Mouse (Mus musculus) forebrain, embryonic 12.5 days (tissue): ENCODE measurements around the gene Gtpbp4. TPM values are rescaled to one million over a fixed set of nuclear protein-coding genes. Genes with fewer than 3 reads are reported as not detected.
A peak's percentile ranks its signal among the peaks of the same experiment; 100 is the strongest.

Experiments
- ATAC-seq: fragments of 200-750 bp; cut with Nextera tagmentation; 2 replicates; pipeline ENCODE4 v1.8.0; 2017; ENCODE audit warnings: moderate TSS enrichment; ENCODE audit not compliant: low FRiP score
- H3K27ac ChIP-seq: fragments of 300-500 bp; sonication (generic); 2 replicates; pipeline ENCODE4 v1.5.1; 2016; ENCODE audit warnings: mild to moderate bottlenecking
- H3K27me3 ChIP-seq: fragments of 300-500 bp; sonication (generic); 2 replicates; pipeline ENCODE4 v1.6.1; 2016; ENCODE audit warnings: mild to moderate bottlenecking
- H3K36me3 ChIP-seq: fragments of 300-500 bp; sonication (generic); replicated peaks from 2 replicates; pipeline ENCODE4 v1.6.1; 2016; ENCODE audit warnings: mild to moderate bottlenecking
- H3K4me1 ChIP-seq: fragments of 300-500 bp; sonication (generic); 2 replicates; pipeline ENCODE4 v1.6.1; 2016
- H3K4me2 ChIP-seq: fragments of 300-500 bp; sonication (generic); 2 replicates; pipeline ENCODE4 v1.6.1; 2016; ENCODE audit warnings: mild to moderate bottlenecking, moderate library complexity
- H3K4me3 ChIP-seq: fragments of 300-500 bp; sonication (generic); replicated peaks from 2 replicates; pipeline ENCODE4 v1.5.1; 2016; ENCODE audit warnings: mild to moderate bottlenecking
- H3K9ac ChIP-seq: fragments of 300-500 bp; sonication (generic); 2 replicates; pipeline ENCODE4 v1.6.1; 2016; ENCODE audit warnings: mild to moderate bottlenecking
- H3K9me3 ChIP-seq: fragments of 300-500 bp; sonication (generic); 2 replicates; pipeline ENCODE4 v1.6.1; 2016
- WGBS: fragments of 180-500 bp; shearing (Covaris S2); methylation state at CpG from one replicate; pipeline ENCODE4 v1.1.7; 2016; 5-methylcytosine and 5-hydroxymethylcytosine counted together
- polyA plus RNA-seq: library from polyadenylated mRNA; unstranded; fragments of >200 nt; fragmentation: Nextera tagmentation; extraction: Ambion mirVana; gene quantifications from 2 replicates; pipeline ENCODE4 v1.2.1, GENCODE M21; 2016

Gtpbp4 gene
- polyA plus RNA-seq, result 88.1 and 96.2 TPM in 2 replicates

DNA sequence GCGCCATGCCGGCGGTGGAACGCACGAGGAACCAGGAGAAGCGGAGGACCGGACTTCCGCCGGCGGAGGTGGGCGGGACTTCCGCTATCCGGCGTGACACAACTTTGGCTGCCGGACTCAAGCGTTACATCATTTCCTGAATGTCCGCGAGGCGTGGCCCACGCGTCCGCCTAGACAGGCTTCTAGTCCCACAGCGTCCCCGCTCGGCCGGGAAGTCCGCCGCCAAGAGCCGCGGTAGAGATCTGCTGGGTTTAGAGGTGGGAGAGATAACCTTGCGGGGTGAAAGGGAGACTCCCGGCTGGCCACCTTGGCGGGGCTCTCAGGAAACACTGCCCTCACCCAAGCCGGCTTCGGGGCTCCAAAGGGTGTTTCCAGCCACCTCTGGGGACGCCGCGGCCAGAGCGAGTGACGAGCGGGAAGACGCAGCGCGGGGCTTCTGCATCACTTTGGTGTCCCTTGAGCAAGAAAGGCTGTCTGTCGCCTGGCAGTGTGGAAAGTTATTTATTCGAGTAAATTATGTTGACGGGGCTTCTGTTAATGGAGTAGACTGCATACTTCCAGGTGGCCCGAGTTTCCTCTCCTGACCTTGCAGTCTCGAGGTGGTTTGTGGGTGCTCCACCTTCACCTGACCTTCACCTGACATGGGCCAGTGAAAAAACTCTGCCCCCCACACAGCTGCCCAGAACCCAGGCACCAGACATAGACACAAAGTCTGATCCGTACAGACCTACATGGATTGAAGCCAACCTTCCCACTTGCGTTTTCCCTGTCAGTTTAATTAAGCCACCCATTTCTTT, at the start of gene Gtpbp4:
TSS of gene Gtpbp4 (minus strand) at position 94 of the 797 bp plus-strand sequence.
- H3K36me3 ChIP-seq, result peaks cover 2% of the 10 kb centered on the region; the same call in 1 of the 2 replicates
- peak within 1 kb of the TSS; percentile 95 for H3K4me3 ChIP-seq
- peak; percentile 98 for ATAC-seq
- H3K4me1 ChIP-seq, result peaks cover 20% of the 10 kb centered on the region
- H3K9ac ChIP-seq, result peak within 1 kb of the TSS; percentile 84
- no peaks in the 10 kb centered on the region for H3K27me3 ChIP-seq
- H3K4me2 ChIP-seq, result peak within 1 kb of the TSS; percentile 74
- no peaks in the 10 kb centered on the region for H3K9me3 ChIP-seq
- peak within 1 kb of the TSS; percentile 27; the same call in 1 of the 2 replicates for H3K27ac ChIP-seq
- WGBS, result 1% methylated on average over 51 of the region's 51 CpGs

DNA sequence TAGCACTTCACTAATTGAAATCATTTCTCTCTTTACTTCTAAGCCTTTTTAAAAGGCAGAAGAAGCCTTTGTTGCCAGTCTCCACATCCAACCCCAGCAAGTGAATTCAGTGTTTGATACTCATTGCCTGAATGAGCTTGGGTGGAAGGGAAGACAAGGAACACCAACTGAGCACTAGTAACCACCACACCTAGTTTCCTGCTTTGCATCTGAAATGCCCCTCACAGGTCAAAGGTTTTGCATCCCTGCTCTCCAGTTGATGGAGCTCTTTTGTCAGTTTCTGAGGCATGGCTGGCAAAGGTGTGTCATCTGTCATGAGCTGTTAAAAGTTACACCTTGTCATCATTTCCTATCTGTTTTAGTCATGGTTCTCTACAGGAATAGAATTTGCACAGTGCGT, 48.8 kb upstream of the Gtpbp4 start:
- Histone ChIP-seq H3K27me3 (no peaks in the 10 kb centered on the region), H3K4me2 (no peak overlapping the region), H3K4me3 (no peak overlapping the region), H3K4me1 (no peaks in the 10 kb centered on the region), H3K9me3 (no peaks in the 10 kb centered on the region), H3K36me3 (no peaks in the 10 kb centered on the region), H3K27ac (no peak overlapping the region), H3K9ac (no peak overlapping the region)
- WGBS, result 97% methylated on average over 1 of the region's 1 CpGs
- no peak for ATAC-seq

DNA sequence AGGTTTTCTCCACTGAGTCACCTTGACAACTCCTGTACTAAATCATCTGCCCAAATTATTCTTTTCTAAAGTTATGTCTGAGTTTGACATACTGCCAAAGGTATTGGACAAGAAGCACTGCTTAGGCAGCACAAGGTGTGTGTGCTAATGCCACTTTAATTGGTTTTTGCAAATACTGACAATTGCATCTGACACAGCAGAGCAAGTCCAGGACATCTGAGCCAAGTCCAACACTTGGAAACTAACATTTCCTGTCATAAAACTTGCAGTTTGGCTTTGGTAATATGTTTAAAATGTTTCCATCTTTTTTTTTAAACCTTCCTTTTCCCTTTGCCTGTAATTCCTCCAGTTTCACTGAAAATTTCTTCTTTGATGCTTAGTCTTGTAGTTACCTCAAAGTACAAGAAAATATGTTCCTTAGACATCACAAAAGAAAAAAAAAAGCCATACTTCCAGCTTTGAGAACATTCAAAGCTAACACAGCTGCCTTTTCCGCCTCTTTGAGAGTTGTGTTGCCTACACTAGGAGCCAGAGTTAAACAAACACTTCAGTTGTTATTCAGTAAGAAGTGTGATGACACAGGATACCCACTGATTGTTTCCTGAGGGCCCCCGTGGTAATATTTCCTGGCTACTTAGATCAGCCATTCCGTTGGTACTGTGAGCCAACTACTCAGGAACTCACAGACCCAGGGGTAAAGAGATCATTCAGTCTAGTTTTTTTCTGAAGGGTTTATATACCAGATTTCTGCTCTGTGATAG, 47.6 kb upstream of the Gtpbp4 start:
- Histone ChIP-seq H3K9ac (no peak overlapping the region), H3K27me3 (no peaks in the 10 kb centered on the region), H3K27ac (no peak overlapping the region), H3K4me3 (no peak overlapping the region), H3K4me2 (no peak overlapping the region), H3K9me3 (no peaks in the 10 kb centered on the region), H3K4me1 (no peaks in the 10 kb centered on the region), H3K36me3 (no peaks in the 10 kb centered on the region)
- WGBS, result 65% methylated on average over 3 of the region's 3 CpGs
- no peak for ATAC-seq

DNA sequence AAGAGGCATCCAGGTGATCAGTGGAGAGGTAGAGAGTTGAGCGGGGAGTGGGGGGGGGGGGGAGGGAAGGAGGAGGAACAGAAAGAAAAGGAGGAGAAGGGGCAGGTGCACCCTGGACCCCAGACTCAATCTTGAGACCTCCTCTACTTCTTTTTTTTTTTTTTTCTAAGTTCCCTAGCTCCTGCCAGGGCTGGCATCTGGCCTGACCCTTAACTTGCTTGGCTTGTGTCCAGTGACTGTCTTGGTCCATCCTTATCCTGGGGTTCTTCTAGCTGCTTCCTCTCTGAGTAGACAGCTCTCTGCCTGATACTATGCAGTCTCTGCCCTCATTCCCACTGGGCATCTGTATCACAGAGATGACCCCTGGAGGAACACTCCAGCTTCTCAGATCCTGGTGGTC, 44.7 kb upstream of the Gtpbp4 start:
- Histone ChIP-seq H3K4me2 (no peak overlapping the region), H3K9me3 (no peaks in the 10 kb centered on the region), H3K4me1 (no peaks in the 10 kb centered on the region), H3K27me3 (no peaks in the 10 kb centered on the region), H3K9ac (no peak overlapping the region), H3K4me3 (no peak overlapping the region), H3K36me3 (no peaks in the 10 kb centered on the region), H3K27ac (no peak overlapping the region)
- ATAC-seq, result no peak
- 71% methylated on average over 1 of the region's 1 CpGs for WGBS

DNA sequence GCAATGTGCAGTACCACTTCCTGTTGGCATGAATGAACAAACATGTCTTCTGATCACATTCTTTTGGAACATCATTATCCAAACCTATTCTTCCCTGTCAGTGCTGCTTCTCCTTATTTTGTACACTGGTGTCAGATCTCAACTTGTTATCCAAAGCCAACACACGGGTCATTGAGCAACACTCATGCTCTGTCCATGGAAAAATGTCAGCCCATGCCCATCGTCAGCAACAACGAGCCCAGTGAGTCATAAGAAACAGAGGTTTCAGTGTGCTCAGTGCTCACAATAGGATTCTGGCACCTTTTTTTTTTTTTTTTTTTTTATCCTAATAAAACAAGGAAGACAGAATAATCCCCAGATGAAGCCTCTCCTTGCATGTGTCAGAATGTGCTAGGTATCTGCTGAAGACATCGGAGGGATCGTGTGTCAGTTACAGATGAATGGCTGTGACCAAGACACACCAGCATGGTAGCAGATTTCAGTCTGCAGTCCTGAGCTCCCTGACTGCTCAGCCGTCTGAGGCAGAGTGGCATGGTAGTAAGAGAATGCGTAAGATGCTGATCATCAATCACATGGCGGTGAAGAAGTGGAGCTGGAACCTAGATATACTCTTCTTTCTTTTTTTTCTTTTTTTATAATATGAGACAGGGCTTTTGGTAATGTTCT, 36.2 kb upstream of the Gtpbp4 start:
- 83% methylated on average over 8 of the region's 8 CpGs for WGBS
- Histone ChIP-seq H3K9ac (no peak overlapping the region), H3K9me3 (no peaks in the 10 kb centered on the region), H3K4me3 (no peak overlapping the region), H3K4me1 (no peaks in the 10 kb centered on the region), H3K36me3 (no peaks in the 10 kb centered on the region), H3K27me3 (no peaks in the 10 kb centered on the region), H3K4me2 (no peak overlapping the region), H3K27ac (no peak overlapping the region)
- no peak for ATAC-seq

DNA sequence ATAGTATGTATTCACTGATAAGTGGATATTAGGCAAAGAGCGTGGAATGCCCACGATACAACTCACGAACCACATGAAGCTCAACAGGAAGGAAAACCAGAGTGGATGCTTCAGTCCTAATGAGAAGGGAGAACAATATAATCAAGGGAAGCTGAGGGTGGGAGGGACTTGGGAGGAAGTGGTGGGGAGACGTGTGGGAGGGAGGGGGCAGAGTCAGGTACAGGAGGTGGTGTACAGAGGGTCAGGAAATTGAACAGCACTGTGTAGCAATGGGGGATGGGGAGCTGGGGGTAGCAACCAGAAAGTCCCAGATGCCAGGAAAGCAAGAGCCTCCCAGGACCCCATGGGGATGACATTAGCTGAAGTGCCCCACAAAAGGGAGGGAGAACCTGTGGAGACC, 34.5 kb upstream of the Gtpbp4 start:
- no peaks in the 10 kb centered on the region for H3K9me3 ChIP-seq
- ATAC-seq, result no peak
- H3K4me3 ChIP-seq, result no peak overlapping the region
- no peaks in the 10 kb centered on the region for H3K4me1 ChIP-seq
- 86% methylated on average over 4 of the region's 4 CpGs for WGBS
- no peaks in the 10 kb centered on the region for H3K36me3 ChIP-seq
- no peaks in the 10 kb centered on the region for H3K27me3 ChIP-seq
- H3K4me2 ChIP-seq, result no peak overlapping the region
- no peak overlapping the region for H3K9ac ChIP-seq
- no peak overlapping the region for H3K27ac ChIP-seq

DNA sequence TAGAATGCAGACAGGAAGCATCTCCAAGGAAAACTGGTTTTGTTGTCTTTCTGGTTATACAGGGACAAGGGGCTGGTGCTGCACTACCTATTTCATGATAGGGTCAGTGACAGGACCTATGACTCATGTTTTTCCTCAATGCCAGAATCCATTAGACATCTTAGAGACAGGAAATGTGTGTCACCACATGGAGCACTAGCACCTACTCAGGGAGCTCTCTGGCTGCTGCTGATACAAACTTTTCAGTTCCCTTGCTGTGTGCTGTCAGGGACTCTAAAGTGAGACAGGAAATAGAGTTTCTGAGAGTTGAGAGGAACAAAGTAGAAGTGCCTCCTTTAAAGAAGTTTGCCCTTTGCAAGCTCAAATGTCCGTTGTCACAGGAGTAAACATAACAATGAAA, 31.4 kb upstream of the Gtpbp4 start:
- H3K9ac ChIP-seq, result no peak overlapping the region
- no peaks in the 10 kb centered on the region for H3K4me1 ChIP-seq
- no peak overlapping the region for H3K27ac ChIP-seq
- H3K27me3 ChIP-seq, result no peaks in the 10 kb centered on the region
- H3K9me3 ChIP-seq, result no peaks in the 10 kb centered on the region
- no peak for ATAC-seq
- H3K36me3 ChIP-seq, result no peaks in the 10 kb centered on the region
- H3K4me3 ChIP-seq, result no peak overlapping the region
- WGBS, result 86% methylated on average over 1 of the region's 1 CpGs
- H3K4me2 ChIP-seq, result no peak overlapping the region

DNA sequence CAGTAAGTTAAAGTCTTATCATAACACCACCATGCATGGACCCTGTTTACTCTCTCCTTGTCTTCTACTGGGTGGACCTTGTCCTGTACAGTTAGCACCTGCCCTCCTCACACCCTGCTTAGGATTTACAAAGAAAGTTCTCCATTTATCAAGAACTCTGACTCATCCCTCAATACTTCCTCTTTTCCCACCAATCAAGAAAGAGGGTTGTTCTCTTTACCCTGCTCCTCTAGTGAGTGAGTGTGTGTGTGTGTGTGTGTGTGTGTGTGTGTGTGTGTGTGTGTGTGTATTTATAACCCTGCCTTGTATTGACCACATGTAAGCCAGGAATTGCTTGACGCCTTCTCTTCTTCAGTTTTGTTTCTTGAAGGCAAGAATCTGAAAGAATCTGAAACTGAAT, 26.7 kb upstream of the Gtpbp4 start:
- Histone ChIP-seq H3K4me2 (no peak overlapping the region), H3K4me3 (no peak overlapping the region), H3K4me1 (no peaks in the 10 kb centered on the region), H3K27ac (no peak overlapping the region), H3K36me3 (no peaks in the 10 kb centered on the region), H3K9ac (no peak overlapping the region), H3K9me3 (no peaks in the 10 kb centered on the region), H3K27me3 (no peaks in the 10 kb centered on the region)
- no peak for ATAC-seq
- WGBS, result 94% methylated on average over 1 of the region's 1 CpGs

DNA sequence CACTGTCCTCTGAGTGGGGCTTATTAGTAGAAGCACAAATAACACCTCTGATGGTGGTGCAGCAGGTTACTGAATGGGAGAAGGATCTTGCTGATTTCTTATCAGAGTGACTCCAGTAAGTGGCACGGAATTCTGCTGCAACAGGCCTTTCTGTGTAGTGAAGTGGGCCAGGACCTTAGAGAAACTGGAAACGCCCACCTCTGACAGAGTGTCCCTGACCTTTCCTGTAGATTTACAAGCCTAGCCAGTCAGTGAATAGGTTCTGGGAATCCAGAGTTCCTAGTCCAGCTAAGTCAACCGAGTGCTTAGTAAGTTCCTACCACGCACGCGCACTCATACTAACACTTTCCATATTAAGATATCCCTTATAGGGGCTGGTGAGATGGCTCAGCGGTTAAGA, 25.7 kb upstream of the Gtpbp4 start:
- WGBS, result 86% methylated on average over 7 of the region's 7 CpGs

DNA sequence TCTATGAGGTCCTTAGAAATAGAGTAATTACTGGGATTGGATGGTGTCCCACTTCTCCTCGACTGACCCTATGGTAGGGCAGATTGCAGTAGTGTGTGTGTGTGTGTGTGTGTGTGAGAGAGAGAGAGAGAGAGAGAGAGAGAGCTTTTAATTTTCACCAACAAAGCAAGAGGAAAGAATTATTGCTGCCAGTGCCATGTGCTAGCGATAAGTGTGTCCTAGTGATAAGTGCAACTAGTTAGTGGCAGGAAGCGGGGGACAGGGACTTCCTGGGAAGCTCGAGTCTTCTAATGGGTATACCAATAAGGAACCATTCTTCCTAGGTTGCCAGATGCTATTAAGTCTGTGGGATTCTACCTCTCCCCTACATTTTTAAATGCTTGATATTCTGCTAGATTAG, 23.8 kb upstream of the Gtpbp4 start:
- Histone ChIP-seq H3K9ac (no peak overlapping the region), H3K4me3 (no peak overlapping the region), H3K27me3 (no peaks in the 10 kb centered on the region), H3K9me3 (no peaks in the 10 kb centered on the region), H3K4me1 (no peaks in the 10 kb centered on the region), H3K36me3 (no peaks in the 10 kb centered on the region), H3K27ac (no peak overlapping the region), H3K4me2 (no peak overlapping the region)
- no peak for ATAC-seq
- 83% methylated on average over 4 of the region's 4 CpGs for WGBS

More for the DNA sequence above, 25.7 kb upstream of the Gtpbp4 start:
- Histone ChIP-seq H3K4me1 (no peaks in the 10 kb centered on the region), H3K36me3 (no peaks in the 10 kb centered on the region), H3K4me3 (no peak overlapping the region), H3K27ac (no peak overlapping the region), H3K9me3 (no peaks in the 10 kb centered on the region), H3K27me3 (no peaks in the 10 kb centered on the region), H3K4me2 (no peak overlapping the region), H3K9ac (no peak overlapping the region)
- ATAC-seq, result no peak

DNA sequence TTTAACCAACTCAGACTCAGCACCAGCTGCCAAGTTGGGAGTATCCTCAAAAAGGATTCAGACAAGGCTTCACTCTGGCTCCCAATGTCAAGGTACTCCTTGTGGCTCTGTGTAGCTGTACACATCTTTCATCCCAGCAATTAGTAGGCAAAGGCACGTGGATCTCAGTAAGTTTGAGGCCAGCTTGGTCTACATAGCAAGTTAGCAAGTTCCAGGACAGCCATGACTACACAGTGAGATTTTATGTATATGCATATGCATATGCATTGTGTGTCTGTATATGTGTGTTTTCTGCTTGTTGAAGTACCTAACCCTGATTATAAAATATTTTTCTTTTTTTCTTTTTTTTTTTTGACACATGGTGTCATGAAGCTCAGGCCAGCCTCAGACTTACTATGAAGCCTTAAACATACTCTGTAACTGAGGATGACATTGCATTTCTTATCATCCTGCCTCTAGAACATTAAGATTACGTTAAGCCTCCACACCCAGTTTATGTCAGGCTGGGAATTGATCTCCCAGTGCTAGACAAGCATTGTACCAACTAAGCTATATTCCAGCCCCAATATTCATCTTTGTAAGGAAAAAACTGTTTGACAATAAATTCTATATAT, 23.2 kb upstream of the Gtpbp4 start:
- 81% methylated on average over 2 of the region's 2 CpGs for WGBS
- Histone ChIP-seq H3K27ac (no peak overlapping the region), H3K36me3 (no peaks in the 10 kb centered on the region), H3K9me3 (no peaks in the 10 kb centered on the region), H3K4me1 (no peaks in the 10 kb centered on the region), H3K9ac (no peak overlapping the region), H3K4me2 (no peak overlapping the region), H3K27me3 (no peaks in the 10 kb centered on the region), H3K4me3 (no peak overlapping the region)
- ATAC-seq, result no peak

DNA sequence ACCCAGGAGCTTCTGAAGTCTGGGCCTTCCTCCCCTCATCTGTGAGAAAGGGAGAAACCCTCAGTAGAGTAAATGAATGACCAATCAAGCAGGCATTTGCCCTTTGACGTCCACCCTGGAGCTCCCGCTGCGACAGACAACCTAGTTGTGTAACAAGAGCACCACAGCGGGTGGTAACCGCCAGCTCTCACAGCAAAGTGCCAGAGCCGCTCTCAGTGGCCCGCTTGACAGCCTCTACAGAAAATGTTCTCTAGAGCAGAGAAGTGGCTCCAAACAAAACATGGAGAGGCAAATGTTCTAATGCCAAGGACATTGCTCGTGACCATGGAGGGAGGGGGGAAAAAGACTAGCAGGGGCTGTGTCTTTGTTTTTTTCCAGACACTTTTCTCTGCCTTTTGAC, 21.3 kb upstream of the Gtpbp4 start:
- Histone ChIP-seq H3K36me3 (no peaks in the 10 kb centered on the region), H3K9ac (no peak overlapping the region), H3K4me1 (no peaks in the 10 kb centered on the region), H3K27me3 (0 out of 2 replicates have a peak, but pooled peaks cover 2% of the 10 kb centered on the region), H3K4me2 (no peak overlapping the region), H3K9me3 (no peaks in the 10 kb centered on the region), H3K27ac (no peak overlapping the region), H3K4me3 (no peak overlapping the region)
- 2% methylated on average over 8 of the region's 8 CpGs for WGBS
- no peak for ATAC-seq
